Mouse (Mus musculus) heart, embryonic 13.5 days (tissue): ENCODE results near the gene Fam98a. TPM values are rescaled to one million over a fixed set of nuclear protein-coding genes. Genes with fewer than 3 reads are reported as not detected.

Experiments
- ATAC-seq: fragments of 200-750 bp; cut with Nextera tagmentation; 2 replicates; pipeline ENCODE4 v1.8.0; 2017; ENCODE audit warnings: moderate TSS enrichment; ENCODE audit not compliant: insufficient number of reproducible peaks, low FRiP score, low TSS enrichment; ENCODE audit errors: extremely low read depth
- H3K27ac ChIP-seq: fragments of 300-500 bp; sonication (generic); replicated peaks from 2 replicates; pipeline ENCODE4 v1.5.1; 2015; ENCODE audit warnings: moderate library complexity, mild to moderate bottlenecking, inconsistent platforms
- H3K27me3 ChIP-seq: fragments of 300-500 bp; sonication (generic); replicated peaks from 2 replicates; pipeline ENCODE4 v1.6.1; 2015; ENCODE audit warnings: mild to moderate bottlenecking, inconsistent platforms
- H3K36me3 ChIP-seq: fragments of 300-500 bp; sonication (generic); 2 replicates; pipeline ENCODE4 v1.6.1; 2015; ENCODE audit warnings: mild to moderate bottlenecking, inconsistent platforms
- H3K4me1 ChIP-seq: fragments of 300-500 bp; sonication (generic); 2 replicates; pipeline ENCODE4 v1.6.1; 2015; ENCODE audit warnings: inconsistent platforms
- H3K4me2 ChIP-seq: fragments of 300-500 bp; sonication (generic); 2 replicates; pipeline ENCODE4 v1.6.1; 2015; ENCODE audit warnings: inconsistent platforms, mild to moderate bottlenecking, moderate library complexity
- H3K4me3 ChIP-seq: fragments of 300-500 bp; sonication (generic); 2 replicates; pipeline ENCODE4 v1.5.1; 2015; ENCODE audit warnings: moderate library complexity, mild to moderate bottlenecking, inconsistent platforms
- H3K9ac ChIP-seq: fragments of 300-500 bp; sonication (generic); 2 replicates; pipeline ENCODE4 v1.6.1; 2015; ENCODE audit warnings: inconsistent platforms, mild to moderate bottlenecking, moderate library complexity
- H3K9me3 ChIP-seq: fragments of 300-500 bp; sonication (generic); 2 replicates; pipeline ENCODE4 v1.6.1; 2016; ENCODE audit warnings: inconsistent platforms
- WGBS: fragments of 180-500 bp; shearing (Covaris S2); methylation state at CpG from one replicate; pipeline ENCODE4 v1.1.7; 2015; ENCODE audit warnings: mixed read lengths; 5-methylcytosine and 5-hydroxymethylcytosine counted together
- polyA plus RNA-seq: library from polyadenylated mRNA; unstranded; fragments of >200 nt; fragmentation: Nextera tagmentation; extraction: Ambion mirVana; gene quantifications from 2 replicates; pipeline ENCODE4 v1.2.1, GENCODE M21; 2015

Gene Fam98a
- 23.6 and 26.8 TPM in 2 replicates for polyA plus RNA-seq

- ATAC-seq = peak; percentile 97
- under 1% methylated on average over 56 of the region's 56 CpGs for WGBS
- H3K36me3 ChIP-seq = peaks cover 20% of the 10 kb centered on the region
Observed at GRCm38 (mm10) chr17:75551512-75552400, at the start of gene Fam98a. Gene Fam98a (minus strand): TSS chr17:75551946.

GRCm38 (mm10) chr17:75598652-75599051, 46.9 kb upstream of the Fam98a start:
- Histone ChIP-seq H3K27ac (no peak overlapping the region), H3K9ac (no peak overlapping the region), H3K36me3 (no peaks in the 10 kb centered on the region), H3K4me1 (no peaks in the 10 kb centered on the region), H3K27me3 (no peaks in the 10 kb centered on the region), H3K4me2 (no peak overlapping the region), H3K4me3 (no peak overlapping the region), H3K9me3 (no peaks in the 10 kb centered on the region)
- no peak for ATAC-seq
- WGBS = 67% methylated on average over 3 of the region's 3 CpGs

More at GRCm38 (mm10) chr17:75551512-75552400, at the start of gene Fam98a:
- Histone ChIP-seq H3K27me3 (no peaks in the 10 kb centered on the region), H3K4me2 (peak within 1 kb of the TSS; percentile 90), H3K9ac (peak within 1 kb of the TSS; percentile 94), H3K4me3 (peak within 1 kb of the TSS; percentile 91), H3K4me1 (peaks cover 17% of the 10 kb centered on the region), H3K27ac (peak within 1 kb of the TSS; percentile 80), H3K9me3 (no peaks in the 10 kb centered on the region)

- Histone ChIP-seq H3K27me3 (no peaks in the 10 kb centered on the region), H3K4me1 (no peaks in the 10 kb centered on the region), H3K36me3 (no peaks in the 10 kb centered on the region), H3K4me3 (no peak overlapping the region), H3K9me3 (no peaks in the 10 kb centered on the region), H3K4me2 (no peak overlapping the region), H3K27ac (no peak overlapping the region), H3K9ac (no peak overlapping the region)
- WGBS = 77% methylated on average over 1 of the region's 1 CpGs
- ATAC-seq = no peak
Observed at GRCm38 (mm10) chr17:75582738-75583137, 31.0 kb upstream of the Fam98a start.

- no peaks in the 10 kb centered on the region for H3K9me3 ChIP-seq
- H3K36me3 ChIP-seq = no peaks in the 10 kb centered on the region
- no peak for ATAC-seq
- no peak overlapping the region for H3K4me2 ChIP-seq
- no peak overlapping the region for H3K27ac ChIP-seq
- WGBS = 31% methylated on average over 7 of the region's 7 CpGs
- H3K4me3 ChIP-seq = no peak overlapping the region
- H3K27me3 ChIP-seq = no peaks in the 10 kb centered on the region
- H3K9ac ChIP-seq = no peak overlapping the region
- peaks cover 4% of the 10 kb centered on the region; the same call in 1 of the 2 replicates for H3K4me1 ChIP-seq
Observed at GRCm38 (mm10) chr17:75575608-75576007, 23.9 kb upstream of the Fam98a start.

- H3K4me2 ChIP-seq = no peak overlapping the region
- H3K4me3 ChIP-seq = no peak overlapping the region
- no peaks in the 10 kb centered on the region for H3K4me1 ChIP-seq
- H3K27ac ChIP-seq = no peak overlapping the region
- no peak for ATAC-seq
- no peaks in the 10 kb centered on the region for H3K27me3 ChIP-seq
- WGBS = 87% methylated on average over 2 of the region's 2 CpGs
- peaks cover 13% of the 10 kb centered on the region; the same call in 1 of the 2 replicates for H3K9me3 ChIP-seq
- no peaks in the 10 kb centered on the region for H3K36me3 ChIP-seq
- no peak overlapping the region for H3K9ac ChIP-seq
Observed at GRCm38 (mm10) chr17:75558041-75558440, 6.3 kb upstream of the Fam98a start.

GRCm38 (mm10) chr17:75557031-75557430, 5.3 kb upstream of the Fam98a start:
- H3K4me3 ChIP-seq = no peak overlapping the region
- no peak for ATAC-seq
- H3K9ac ChIP-seq = no peak overlapping the region
- no peak overlapping the region for H3K27ac ChIP-seq
- H3K27me3 ChIP-seq = no peaks in the 10 kb centered on the region
- WGBS = 64% methylated on average over 3 of the region's 3 CpGs
- H3K4me2 ChIP-seq = no peak overlapping the region
- peaks cover 8% of the 10 kb centered on the region; the same call in 1 of the 2 replicates for H3K9me3 ChIP-seq
- H3K36me3 ChIP-seq = no peaks in the 10 kb centered on the region
- H3K4me1 ChIP-seq = peaks cover 6% of the 10 kb centered on the region

GRCm38 (mm10) chr17:75550771-75551413, 854 bp downstream of the Fam98a start:
- WGBS = 38% methylated on average over 11 of the region's 11 CpGs
- ATAC-seq = no peak
- Histone ChIP-seq H3K4me2 (peak overlapping the region; percentile 90), H3K36me3 (peaks cover 29% of the 10 kb centered on the region), H3K4me3 (peak overlapping the region; percentile 91), H3K27ac (no peak overlapping the region; the same call in 1 of the 2 replicates), H3K4me1 (peaks cover 17% of the 10 kb centered on the region), H3K9me3 (no peaks in the 10 kb centered on the region), H3K9ac (peak overlapping the region; percentile 94), H3K27me3 (no peaks in the 10 kb centered on the region)

GRCm38 (mm10) chr17:75544262-75544661, 7.5 kb downstream of the Fam98a start:
- WGBS = 25% methylated on average over 7 of the region's 7 CpGs
- Histone ChIP-seq H3K27me3 (no peaks in the 10 kb centered on the region), H3K9ac (no peak overlapping the region; the same call in 1 of the 2 replicates), H3K9me3 (no peaks in the 10 kb centered on the region), H3K4me3 (no peak overlapping the region), H3K27ac (peak overlapping the region; percentile 53; the same call in 1 of the 2 replicates), H3K36me3 (peaks cover 72% of the 10 kb centered on the region), H3K4me1 (peaks cover 24% of the 10 kb centered on the region), H3K4me2 (peak overlapping the region; percentile 28; the same call in 1 of the 2 replicates)
- no peak for ATAC-seq

GRCm38 (mm10) chr17:75543434-75543833, 8.3 kb downstream of the Fam98a start:
- Histone ChIP-seq H3K9me3 (no peaks in the 10 kb centered on the region), H3K4me2 (no peak overlapping the region), H3K9ac (no peak overlapping the region), H3K4me1 (peaks cover 24% of the 10 kb centered on the region), H3K27ac (no peak overlapping the region), H3K4me3 (no peak overlapping the region), H3K27me3 (no peaks in the 10 kb centered on the region), H3K36me3 (peaks cover 75% of the 10 kb centered on the region)
- no peak for ATAC-seq
- 23% methylated on average over 7 of the region's 7 CpGs for WGBS

- H3K36me3 ChIP-seq = peaks cover 63% of the 10 kb centered on the region
- H3K9me3 ChIP-seq = no peaks in the 10 kb centered on the region
- ATAC-seq = no peak
- no peaks in the 10 kb centered on the region for H3K27me3 ChIP-seq
- 64% methylated on average over 5 of the region's 5 CpGs for WGBS
- H3K27ac ChIP-seq = no peak overlapping the region
- no peak overlapping the region for H3K9ac ChIP-seq
- H3K4me2 ChIP-seq = no peak overlapping the region
- no peak overlapping the region for H3K4me3 ChIP-seq
- H3K4me1 ChIP-seq = peaks cover 18% of the 10 kb centered on the region
Observed at GRCm38 (mm10) chr17:75539841-75540240, 11.9 kb downstream of the Fam98a start.

- 83% methylated on average over 6 of the region's 6 CpGs for WGBS
- peaks cover 56% of the 10 kb centered on the region for H3K36me3 ChIP-seq
- no peaks in the 10 kb centered on the region for H3K9me3 ChIP-seq
- no peak overlapping the region for H3K4me2 ChIP-seq
- H3K4me1 ChIP-seq = peaks cover 18% of the 10 kb centered on the region
- H3K9ac ChIP-seq = no peak overlapping the region
- ATAC-seq = no peak
- no peak overlapping the region for H3K27ac ChIP-seq
- H3K4me3 ChIP-seq = no peak overlapping the region
- no peaks in the 10 kb centered on the region for H3K27me3 ChIP-seq
Observed at GRCm38 (mm10) chr17:75539130-75539529, 12.6 kb downstream of the Fam98a start.
